Mouse (Mus musculus) cerebellum, adult 9-10 months (tissue): ENCODE data around the gene Mfap1b.
"Not testable (repeated sequence)": the region's sequence is repeated elsewhere in the genome, so short reads cannot be mapped to it uniquely, and the experiment has no call there.

Experiments used
- DNase-seq: peaks from one replicate; pipeline ENCODE4 v3.0.0; 2022

Gene Mfap1b

DNA sequence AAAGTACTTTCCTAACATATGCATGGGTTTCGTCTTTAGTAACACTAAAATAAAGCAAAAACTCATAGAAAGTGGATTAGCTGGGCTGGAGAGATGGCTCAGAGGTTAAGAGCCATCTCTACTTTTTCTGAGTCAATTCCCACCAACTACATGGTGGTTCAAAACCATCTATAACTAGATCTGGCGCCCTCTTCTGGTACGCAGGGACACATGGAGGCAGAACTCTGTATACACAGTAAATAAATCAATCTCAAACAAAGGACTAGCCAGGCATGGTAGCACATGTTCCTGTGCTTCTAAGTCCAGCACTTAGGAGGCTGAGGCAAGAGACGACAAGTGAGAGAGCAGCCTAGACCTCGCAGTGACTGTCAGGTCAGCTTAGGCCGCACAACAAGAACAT is 4.9 kb downstream of the Mfap1b start:
- not testable (repeated sequence) for DNase-seq

- no peak for DNase-seq
Measured at GRCm38 (mm10) chr2:121460071-121460470, 13.8 kb downstream of the Mfap1b start.

DNA sequence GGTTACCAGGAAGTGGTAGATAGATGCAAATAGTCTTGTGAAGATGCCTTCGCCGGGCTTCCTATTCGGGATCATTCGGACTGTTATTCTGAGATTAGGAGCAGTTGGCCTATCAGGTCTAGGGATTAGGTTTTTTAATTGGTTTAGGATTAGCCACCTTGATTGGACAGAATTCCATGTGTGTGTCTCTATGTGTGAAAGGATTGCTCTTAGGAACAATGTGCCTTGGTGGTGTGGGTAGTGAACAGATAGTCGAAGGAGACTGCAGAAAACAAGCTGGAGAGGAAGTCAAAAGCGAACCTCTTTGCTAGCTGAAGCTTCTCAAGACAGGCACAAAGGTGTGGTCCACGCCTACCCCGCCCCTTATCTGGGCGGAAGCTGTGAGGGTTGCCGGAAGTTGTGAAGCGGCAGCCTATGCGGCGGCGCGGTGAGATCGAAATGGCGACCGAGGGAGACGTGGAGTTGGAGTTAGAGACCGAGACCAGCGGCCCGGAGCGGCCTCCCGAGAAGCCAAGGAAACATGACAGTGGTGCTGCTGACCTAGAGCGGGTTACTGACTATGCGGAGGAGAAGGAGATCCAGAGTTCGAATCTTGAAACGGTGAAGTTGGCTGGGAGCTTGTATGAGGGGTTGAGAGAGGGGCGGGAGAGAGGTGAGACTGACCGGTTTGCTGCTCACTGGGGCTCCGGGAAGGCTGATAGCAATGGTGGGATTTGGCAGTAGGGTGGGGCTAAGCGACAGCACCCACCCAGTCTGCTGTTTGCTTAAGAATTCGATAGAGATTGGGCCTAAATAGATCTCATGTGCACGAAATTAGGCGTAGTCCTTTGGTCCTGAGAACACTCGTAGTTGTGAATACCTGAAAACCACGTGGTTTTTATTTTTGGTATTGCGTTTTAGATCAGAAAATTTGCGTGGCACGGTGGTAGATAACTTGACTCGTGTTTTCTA is 16.9 kb downstream of the Mfap1b start, which contains the start of gene Serinc4:
Gene Serinc4, minus strand, starts transcription at position 90 of the 951 bp plus-strand sequence.
- peak; percentile 76 for DNase-seq

DNA sequence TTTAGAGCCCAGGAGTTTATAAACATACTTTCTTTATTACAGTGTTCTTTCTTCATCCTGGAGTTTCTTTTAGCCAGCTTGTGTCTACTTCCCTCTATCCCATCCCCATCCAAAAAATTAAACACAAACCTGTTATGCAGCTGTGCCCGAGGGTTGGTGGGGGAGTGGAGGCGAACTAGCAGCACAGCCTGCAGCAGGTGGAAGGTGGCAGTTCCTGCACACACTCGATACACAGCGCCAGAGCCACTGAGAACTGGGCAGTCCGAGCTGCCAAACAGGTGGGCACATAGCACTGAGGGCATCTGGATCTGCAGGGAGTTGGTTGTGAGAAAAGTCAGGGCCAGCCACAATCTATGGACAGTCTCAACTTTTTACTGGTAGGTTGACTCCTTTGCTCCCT is 18.3 kb downstream of the Mfap1b start:
- no peak for DNase-seq

DNA sequence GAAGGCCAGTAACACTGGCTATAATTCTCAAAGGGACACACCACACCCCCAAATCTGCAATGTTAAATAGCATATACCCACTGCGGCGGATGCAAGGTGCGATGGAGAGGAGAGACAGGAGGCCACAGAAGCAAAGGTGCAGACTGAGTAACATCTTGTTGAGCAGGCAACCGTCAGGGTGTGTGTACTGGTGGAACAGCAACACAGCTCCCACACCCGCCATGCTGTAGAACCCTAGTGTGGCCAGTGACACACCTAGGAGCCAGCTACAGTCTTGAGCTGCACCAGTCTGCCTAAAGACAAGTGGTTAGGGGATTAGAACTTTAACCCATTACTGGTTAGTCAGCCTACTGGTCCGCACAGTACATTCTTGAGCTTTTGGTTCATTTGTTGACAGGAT is 19.9 kb downstream of the Mfap1b start:
- DNase-seq, result no peak

GRCm38 (mm10) chr2:121452990-121453389 is 20.9 kb downstream of the Mfap1b start, which contains the start of gene Hypk:
Gene Hypk, plus strand, starts transcription at chr2:121453290.
- DNase-seq, result no peak

DNA sequence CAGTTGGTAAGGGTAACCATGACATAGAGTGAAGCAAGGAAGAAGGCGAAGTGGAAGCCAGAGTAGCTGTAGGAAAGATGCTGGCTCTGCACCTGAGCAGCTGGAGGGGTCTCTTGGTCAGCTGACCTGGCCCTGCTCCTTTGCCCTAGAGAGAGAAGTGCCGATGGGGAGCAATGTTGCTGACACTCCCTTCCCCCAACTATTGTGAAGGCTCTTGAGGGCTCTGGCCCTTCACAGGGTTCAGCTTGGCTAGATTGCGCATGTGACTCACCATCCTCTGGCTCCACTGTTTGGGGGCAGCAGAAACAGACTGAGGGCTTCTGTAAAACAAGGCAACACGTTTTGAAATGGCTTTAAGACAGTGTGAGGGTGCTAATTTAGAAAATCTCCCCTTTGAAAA is 21.5 kb downstream of the Mfap1b start:
- no peak for DNase-seq

- peak; percentile 43 for DNase-seq
Measured at GRCm38 (mm10) chr2:121450093-121450492, 23.8 kb downstream of the Mfap1b start.

DNA sequence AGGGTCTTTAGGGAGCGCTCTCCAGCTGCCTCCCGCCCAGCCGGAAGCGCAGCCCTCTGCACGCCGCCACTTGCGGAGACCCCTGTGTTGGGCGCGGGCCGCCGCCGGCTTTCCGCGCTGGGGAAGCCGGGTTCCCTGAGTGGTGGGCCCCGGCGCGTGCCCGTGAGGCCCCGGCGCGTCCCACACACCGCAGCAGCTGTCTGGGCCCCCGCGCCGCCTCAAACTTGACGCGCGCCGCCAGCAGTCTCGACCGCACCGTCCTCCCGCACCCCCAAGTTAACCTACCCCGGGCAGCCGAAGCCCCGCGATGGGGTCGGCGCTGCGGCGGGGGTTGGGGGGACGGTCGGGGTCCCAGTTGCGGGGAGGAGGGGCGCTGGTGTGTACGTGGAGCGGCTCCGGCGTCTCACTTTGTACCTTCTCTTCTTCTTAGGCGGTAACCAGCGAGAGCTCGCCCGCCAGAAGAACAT is 24.3 kb downstream of the Mfap1b start:
- peak; percentile 46 for DNase-seq

DNA sequence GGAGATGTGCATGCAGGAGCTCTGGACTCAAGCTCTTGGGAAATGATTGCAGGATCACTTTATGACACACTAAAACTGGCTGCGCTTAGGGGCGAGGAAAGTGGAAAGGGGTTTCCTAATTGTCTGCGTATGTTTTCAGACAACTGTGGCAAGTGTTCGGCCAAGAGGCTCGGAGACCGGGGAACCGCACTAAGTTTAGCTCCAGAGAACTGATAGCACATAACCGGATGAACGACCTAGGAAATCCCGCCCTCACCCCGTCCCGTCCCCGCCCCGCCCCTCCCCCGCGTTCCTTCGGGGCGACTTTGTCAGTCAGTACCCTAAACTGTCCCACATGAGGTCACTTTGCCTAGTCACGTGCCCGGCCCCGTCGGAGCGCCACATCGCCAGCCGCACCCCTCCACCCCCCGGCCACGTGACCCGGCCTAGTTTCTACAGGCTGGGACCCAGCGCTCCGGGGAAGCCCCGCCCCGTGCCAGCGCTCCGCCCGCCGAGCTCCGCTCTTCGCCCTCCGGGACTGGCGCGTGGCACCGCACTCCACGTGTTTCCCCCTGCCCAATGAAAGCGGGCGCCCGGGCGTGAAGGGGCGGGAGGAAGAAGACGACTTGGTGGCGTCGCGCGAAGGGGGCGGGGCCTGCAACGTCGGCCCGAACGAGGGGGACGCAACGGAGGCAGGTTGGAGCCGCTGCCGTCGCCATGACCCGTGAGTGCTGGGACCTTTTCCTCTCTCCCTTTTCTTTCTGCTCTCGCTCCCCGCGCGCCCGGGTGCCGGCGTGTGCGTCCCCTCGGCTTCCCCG is 24.9 kb downstream of the Mfap1b start, which contains the start of gene Serf2:
Gene Serf2, plus strand, starts transcription at position 457 of the 797 bp plus-strand sequence.
- peak; percentile 99 for DNase-seq

GRCm38 (mm10) chr2:121448136-121448535 is 25.7 kb downstream of the Mfap1b start:
- no peak for DNase-seq

DNA sequence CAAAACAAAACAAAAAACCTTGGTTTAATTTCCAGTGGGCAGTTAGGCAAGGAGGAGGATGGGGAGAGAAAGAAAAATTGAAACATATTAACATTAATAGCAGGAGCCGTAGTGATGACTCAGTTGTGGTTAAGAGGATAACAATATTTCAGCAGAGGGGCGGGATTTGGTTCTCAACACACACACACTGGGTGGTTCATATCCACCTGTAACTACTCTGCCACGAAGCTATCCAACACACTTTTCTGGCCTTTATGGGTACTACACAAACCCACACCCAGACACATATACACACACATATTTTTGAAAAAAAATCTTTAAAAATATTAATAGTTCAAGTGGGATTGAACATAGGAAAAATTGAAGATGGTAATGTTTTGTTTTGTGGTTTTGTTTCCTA is 26.9 kb downstream of the Mfap1b start:
- no peak for DNase-seq

DNA sequence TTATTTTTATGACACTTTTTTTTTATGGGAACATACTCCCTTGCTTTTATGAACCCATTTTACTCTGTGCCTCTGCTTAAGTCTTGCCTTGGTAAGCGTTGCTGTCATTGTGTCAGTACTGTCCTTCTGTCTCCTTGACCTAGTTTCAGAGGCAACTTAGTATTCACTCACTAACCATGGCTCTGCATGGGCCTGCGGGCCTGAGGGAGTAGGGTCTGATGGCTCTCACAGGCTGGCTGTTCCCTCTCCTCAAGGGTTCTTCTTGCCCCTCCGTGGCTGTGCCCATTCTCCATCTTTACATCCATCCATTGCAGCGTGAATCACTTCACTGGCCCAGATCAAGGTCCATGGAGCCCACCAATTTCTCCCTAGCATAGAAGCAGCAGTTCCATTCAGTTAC is 27.4 kb downstream of the Mfap1b start:
- DNase-seq, result no peak

DNA sequence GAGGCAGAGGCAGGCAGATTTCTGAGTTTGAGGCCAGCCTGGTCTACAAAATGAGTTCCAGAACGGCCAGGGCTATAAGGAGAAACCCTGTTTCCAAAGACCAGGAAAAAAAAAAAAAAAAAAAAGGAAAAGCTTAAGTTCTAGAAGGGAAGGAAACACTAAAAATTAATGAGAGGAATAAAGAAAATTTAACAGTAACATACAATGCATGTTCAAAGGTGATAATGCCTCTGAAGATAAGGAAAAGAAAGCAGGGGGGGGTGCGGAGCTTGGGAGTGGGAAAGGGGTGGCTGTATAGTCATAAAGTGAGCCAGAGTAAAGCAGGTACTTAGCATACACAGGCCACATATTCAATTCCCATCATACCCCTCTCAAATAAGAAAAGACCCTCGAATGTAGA is 28.8 kb downstream of the Mfap1b start:
- no peak for DNase-seq

DNA sequence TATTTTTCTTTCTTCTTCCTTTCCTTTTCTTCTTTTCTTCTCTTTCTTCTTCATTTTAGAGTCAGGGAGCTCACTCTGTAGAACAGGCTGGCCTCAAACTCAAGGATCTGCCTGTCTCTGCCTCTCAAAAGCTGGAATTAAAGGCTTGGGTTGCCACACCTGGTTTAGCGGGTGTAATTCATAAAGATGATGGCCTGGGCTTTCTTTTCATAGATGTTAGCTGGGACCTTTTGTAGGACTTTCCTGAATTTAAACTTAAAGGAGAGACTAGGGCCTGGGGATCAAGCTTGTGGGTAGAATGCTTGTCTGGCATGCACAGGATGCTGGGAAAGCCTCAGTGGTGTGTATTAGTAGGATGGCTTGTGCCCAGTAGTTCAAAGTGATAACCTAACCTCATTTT is 29.7 kb downstream of the Mfap1b start, which contains the start of gene Ell3:
Gene Ell3, minus strand, starts transcription at position 101 of the 400 bp plus-strand sequence.
- DNase-seq, result no peak

GRCm38 (mm10) chr2:121443068-121443349 is 30.9 kb downstream of the Mfap1b start:
- DNase-seq, result peak; percentile 25

GRCm38 (mm10) chr2:121442259-121443067 is 31.4 kb downstream of the Mfap1b start:
- peak; percentile 56 for DNase-seq

DNA sequence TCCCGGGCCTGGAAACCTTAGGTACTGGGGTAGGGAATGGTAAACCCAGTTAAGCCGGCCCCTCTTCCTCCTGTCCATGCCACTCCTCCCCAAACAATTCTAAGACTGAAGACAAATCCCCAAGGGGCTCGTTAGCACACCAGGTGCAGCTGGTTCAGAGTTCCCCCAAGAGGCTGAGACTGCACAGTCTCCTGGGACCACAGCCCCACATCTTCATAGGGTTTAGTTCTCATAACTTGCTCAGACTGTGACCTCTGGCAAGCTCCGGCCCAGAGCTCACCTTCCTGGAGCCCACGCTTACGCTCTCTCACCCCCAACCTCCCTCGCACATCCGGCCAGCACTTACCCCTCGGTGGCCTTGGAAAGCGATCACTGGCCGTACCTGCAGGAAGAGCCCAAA is 32.1 kb downstream of the Mfap1b start:
- no peak for DNase-seq

DNA sequence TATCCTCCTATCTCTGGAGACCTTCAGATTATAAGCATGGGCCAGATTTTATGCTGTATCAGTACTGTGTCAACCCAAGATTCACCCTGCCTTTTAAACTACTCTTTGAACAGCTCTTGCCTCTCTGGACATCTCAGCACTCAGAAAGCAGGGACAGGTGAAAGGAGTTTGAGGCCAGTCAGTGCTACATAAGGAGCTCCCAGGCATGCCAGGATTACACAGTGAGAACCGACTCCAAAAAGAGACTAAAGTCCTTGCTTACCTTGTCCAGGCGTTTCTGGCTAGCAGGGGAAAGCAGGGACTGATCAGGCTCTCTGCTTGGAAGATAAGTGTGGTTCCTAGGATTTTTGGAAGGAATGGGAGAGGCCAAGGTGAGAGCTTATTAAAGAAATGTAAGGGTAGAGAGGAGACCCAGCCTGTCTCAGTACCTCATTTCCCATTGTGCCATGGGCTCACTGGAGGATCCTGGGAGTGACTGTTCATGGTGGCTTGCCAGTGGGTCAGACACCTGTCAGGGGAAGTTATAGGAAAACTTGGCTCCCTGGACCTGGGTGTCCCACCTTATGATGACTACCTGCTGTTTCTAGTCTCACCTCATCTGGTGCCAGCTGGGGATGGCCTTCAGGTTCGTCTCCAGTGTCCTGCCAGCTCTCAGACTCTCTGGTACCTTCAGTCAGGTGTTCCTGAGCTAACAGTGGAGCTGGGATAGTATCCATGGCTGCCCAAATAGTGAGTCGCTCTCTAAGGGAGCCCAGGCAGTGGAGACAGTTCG is 32.8 kb downstream of the Mfap1b start:
- DNase-seq, result no peak

GRCm38 (mm10) chr2:121439746-121440145 is 34.1 kb downstream of the Mfap1b start:
- no peak for DNase-seq

DNA sequence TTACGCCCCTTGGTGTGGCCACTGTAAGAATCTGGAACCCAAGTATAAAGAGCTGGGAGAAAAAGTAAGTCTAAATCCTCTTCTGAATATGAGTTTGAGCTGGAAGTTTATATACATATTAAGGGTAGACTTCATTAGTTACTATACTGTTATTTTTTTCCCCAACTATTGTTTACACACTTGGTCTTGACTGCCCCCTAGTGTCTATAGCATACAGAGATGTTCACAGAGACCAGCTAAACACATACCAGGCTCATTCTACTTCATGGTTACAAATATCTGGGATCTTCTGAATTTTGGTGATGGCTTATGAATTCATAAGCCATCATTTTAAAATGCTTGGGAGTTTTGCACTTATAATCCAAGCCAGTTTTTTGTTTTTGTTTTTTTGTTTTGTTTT is 39.0 kb downstream of the Mfap1b start:
- no peak for DNase-seq

GRCm38 (mm10) chr2:121425890-121426289 is 48.0 kb downstream of the Mfap1b start:
- DNase-seq, result no peak
